Mouse (Mus musculus): ENCODE measurements around the gene Nos1.

DNA sequence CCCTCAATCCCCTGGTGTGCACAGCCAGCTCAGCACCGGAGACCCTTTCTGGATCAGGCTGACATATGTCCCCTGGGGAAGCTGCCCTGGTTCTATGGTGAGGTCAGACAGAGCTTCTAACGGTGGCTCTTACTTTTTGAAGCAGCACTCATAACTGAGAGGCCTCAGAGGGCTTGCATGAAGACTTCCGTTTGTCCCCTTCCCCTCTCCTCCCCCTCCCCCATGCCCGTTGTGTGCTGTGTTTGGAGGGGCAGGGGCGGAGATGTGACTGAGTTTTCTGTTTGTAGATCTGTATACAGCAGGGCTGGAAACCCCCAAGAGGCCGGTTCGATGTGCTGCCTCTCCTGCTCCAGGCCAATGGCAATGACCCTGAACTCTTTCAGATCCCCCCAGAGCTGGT, 122.7 kb downstream of the Nos1 start:
- TF ChIP-seq POLR2A (IDR thresholded peaks at IDR 0.05; ENCODE audit: borderline replicate concordance, control insufficient read depth, low read depth, low read length) (no peak), CTCF (IDR thresholded peaks at IDR 0.05; ENCODE audit: control insufficient read depth, insufficient read depth, low read length) (no peak)
